Mouse (Mus musculus): ENCODE measurements at regions not wholly inside any gene's neighbourhood (a gene's known extent, or its start where the extent isn't known, plus 50 kb on each side); places are given as distances from the start of the nearest gene placed in this dataset.

DNA sequence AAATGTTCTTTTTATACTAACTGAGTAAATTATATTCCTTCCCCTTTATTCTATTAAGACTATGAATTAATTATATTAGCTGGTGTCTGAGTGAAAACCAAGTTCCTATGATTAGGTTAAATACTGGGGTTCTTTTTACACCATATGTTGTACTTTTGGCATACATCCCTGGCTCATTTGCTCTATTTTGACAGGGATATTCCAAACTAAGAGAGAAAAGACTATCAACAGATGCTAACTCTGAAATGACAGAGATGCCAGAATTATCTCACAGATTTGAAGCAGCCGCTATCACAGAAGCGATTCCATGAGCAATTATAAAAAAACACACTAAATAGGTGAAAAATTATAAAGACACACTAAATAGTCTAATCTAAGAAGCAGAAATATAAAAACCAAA is 119.0 kb upstream of the Irx4 start:
- 81% methylated on average over 2 of the region's 2 CpGs for WGBS (ENCODE audit: insufficient replicate concordance)
- no peaks in the 10 kb centered on the region for H3K27me3 ChIP-seq (ENCODE audit: control insufficient read depth, insufficient read depth, low read length)
- H3K4me1 ChIP-seq (ENCODE audit: control insufficient read depth, insufficient read depth, low read length): no peaks in the 10 kb centered on the region
- ATAC-seq (replicated peaks; ENCODE audit: insufficient number of reproducible peaks, low FRiP score, low TSS enrichment): no peak
- H3K4me3 ChIP-seq (ENCODE audit: low read depth, low read length): no peak overlapping the region
- H3K4me2 ChIP-seq: no peak overlapping the region
- H3K9ac ChIP-seq (ENCODE audit: low read depth, low read length): no peak overlapping the region
- no peaks in the 10 kb centered on the region for H3K9me3 ChIP-seq (replicated peaks; ENCODE audit: control insufficient read depth, low read length)
- no peaks in the 10 kb centered on the region for H3K36me3 ChIP-seq (ENCODE audit: control insufficient read depth, insufficient read depth, low read length)
- H3K27ac ChIP-seq (ENCODE audit: low read depth, low read length): no peak overlapping the region

DNA sequence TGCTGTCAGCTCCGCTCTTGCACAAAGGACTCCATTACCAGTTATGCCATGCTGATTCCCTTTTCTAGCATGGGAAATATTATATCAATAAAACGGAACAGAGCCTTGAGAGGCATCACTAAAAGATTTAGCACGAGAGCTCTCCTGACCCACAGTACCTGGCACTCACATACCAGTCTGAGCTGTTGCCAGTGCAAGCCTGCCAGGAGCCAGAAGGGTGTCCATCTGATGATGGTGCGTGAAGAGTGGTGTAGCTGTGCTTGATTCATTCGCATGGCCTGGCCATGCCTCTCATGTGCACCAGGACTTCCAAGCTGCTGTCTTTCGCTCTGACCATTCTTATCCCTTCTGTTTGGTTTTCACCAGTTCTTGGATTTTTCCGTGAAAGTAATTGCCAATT is 102.3 kb upstream of the Irx4 start:
- H3K9ac ChIP-seq (ENCODE audit: low read depth, low read length): no peak overlapping the region
- H3K27ac ChIP-seq (ENCODE audit: low read depth, low read length): no peak overlapping the region
- no peak for ATAC-seq (replicated peaks; ENCODE audit: insufficient number of reproducible peaks, low FRiP score, low TSS enrichment)
- H3K4me1 ChIP-seq (ENCODE audit: control insufficient read depth, insufficient read depth, low read length): peaks cover 4% of the 10 kb centered on the region; the same call in 1 of the 2 replicates
- H3K4me2 ChIP-seq: no peak overlapping the region
- WGBS (ENCODE audit: insufficient replicate concordance): 84% methylated on average over 7 of the region's 7 CpGs
- H3K9me3 ChIP-seq (replicated peaks; ENCODE audit: control insufficient read depth, low read length): no peaks in the 10 kb centered on the region
- no peaks in the 10 kb centered on the region for H3K36me3 ChIP-seq (ENCODE audit: control insufficient read depth, insufficient read depth, low read length)
- 0 out of 2 replicates have a peak, but pooled peaks cover 3% of the 10 kb centered on the region for H3K27me3 ChIP-seq (ENCODE audit: control insufficient read depth, insufficient read depth, low read length)
- no peak overlapping the region for H3K4me3 ChIP-seq (ENCODE audit: low read depth, low read length)

DNA sequence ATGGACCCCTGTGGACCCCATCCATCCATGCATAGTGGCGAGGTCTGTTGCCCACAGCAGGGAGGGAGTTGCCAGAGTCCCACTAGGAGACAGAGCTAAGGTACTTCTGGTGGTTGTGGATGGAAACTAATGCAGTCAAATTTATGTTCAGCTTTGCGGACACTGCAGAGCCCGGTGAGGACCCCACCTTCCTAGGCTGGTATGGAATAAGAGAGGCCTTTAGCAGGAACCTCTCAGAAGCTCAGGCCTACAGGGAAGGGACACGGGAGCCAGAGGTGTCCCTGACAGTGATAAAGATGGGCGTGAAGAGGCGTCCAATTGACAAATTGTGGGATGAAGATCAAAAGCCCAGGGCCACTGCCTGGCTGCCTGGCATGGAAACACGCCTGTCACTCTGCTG is 100.8 kb upstream of the Irx4 start:
- Histone ChIP-seq H3K4me2 (peak overlapping the region; percentile 65), H3K9ac (ENCODE audit: low read depth, low read length) (no peak overlapping the region), H3K36me3 (ENCODE audit: control insufficient read depth, insufficient read depth, low read length) (no peaks in the 10 kb centered on the region), H3K4me1 (ENCODE audit: control insufficient read depth, insufficient read depth, low read length) (peaks cover 4% of the 10 kb centered on the region; the same call in 1 of the 2 replicates), H3K4me3 (ENCODE audit: low read depth, low read length) (no peak overlapping the region), H3K9me3 (replicated peaks; ENCODE audit: control insufficient read depth, low read length) (no peaks in the 10 kb centered on the region), H3K27ac (ENCODE audit: low read depth, low read length) (no peak overlapping the region), H3K27me3 (ENCODE audit: control insufficient read depth, insufficient read depth, low read length) (0 out of 2 replicates have a peak, but pooled peaks cover 3% of the 10 kb centered on the region)
- ATAC-seq (replicated peaks; ENCODE audit: insufficient number of reproducible peaks, low FRiP score, low TSS enrichment): no peak
- WGBS (ENCODE audit: insufficient replicate concordance): 31% methylated on average over 7 of the region's 7 CpGs

DNA sequence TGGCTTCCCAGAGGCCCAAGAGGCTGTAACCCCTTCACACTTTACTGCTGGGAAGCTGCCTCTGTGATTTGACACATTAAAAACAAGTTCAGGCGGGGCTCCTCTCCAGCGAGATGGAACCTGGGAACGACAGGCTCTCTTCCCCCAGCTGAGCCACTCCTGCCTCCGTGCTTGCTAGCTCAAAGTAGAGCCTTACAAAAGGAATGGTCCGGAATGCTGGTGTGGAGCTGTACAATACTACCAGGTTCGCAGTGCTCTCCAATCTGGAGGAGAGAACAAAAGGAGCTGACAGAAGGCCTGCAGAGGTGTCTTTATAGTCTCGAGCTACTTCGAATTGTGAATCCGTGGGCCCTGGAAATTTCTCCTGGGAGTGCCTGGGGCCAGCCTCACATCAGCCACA is 100.4 kb upstream of the Irx4 start:
- Histone ChIP-seq H3K27me3 (ENCODE audit: control insufficient read depth, insufficient read depth, low read length) (0 out of 2 replicates have a peak, but pooled peaks cover 3% of the 10 kb centered on the region), H3K4me1 (ENCODE audit: control insufficient read depth, insufficient read depth, low read length) (peaks cover 4% of the 10 kb centered on the region; the same call in 1 of the 2 replicates), H3K36me3 (ENCODE audit: control insufficient read depth, insufficient read depth, low read length) (no peaks in the 10 kb centered on the region), H3K4me2 (peak overlapping the region; percentile 65), H3K9ac (ENCODE audit: low read depth, low read length) (peak overlapping the region; percentile 60; the same call in 1 of the 2 replicates), H3K4me3 (ENCODE audit: low read depth, low read length) (peak overlapping the region; percentile 25), H3K9me3 (replicated peaks; ENCODE audit: control insufficient read depth, low read length) (no peaks in the 10 kb centered on the region), H3K27ac (ENCODE audit: low read depth, low read length) (no peak overlapping the region)
- no peak for ATAC-seq (replicated peaks; ENCODE audit: insufficient number of reproducible peaks, low FRiP score, low TSS enrichment)
- 6% methylated on average over 9 of the region's 9 CpGs for WGBS (ENCODE audit: insufficient replicate concordance)

DNA sequence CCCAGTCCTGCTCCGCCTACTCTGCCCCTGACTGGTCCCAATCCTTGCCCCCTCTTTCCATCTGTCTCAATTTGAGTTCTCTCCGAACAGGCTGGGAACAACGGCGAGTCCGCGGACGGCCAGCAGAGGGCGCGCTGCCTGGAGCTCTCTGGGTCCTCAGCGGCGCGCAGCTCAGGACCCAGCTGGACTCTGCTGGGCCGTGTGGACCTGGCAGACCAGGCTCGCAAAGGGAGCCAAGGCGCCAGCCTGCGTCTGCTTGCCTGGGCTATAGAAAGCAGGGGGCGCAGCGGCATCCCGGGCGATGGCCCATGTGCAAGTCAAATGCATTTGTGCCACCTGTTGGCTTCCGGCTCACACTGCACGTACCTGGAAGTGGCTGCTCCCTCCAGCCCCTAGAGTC is 100.0 kb upstream of the Irx4 start:
- Histone ChIP-seq H3K9ac (ENCODE audit: low read depth, low read length) (peak overlapping the region; percentile 60; the same call in 1 of the 2 replicates), H3K27ac (ENCODE audit: low read depth, low read length) (no peak overlapping the region), H3K36me3 (ENCODE audit: control insufficient read depth, insufficient read depth, low read length) (no peaks in the 10 kb centered on the region), H3K4me1 (ENCODE audit: control insufficient read depth, insufficient read depth, low read length) (peaks cover 4% of the 10 kb centered on the region; the same call in 1 of the 2 replicates), H3K27me3 (ENCODE audit: control insufficient read depth, insufficient read depth, low read length) (0 out of 2 replicates have a peak, but pooled peaks cover 3% of the 10 kb centered on the region), H3K4me3 (ENCODE audit: low read depth, low read length) (peak overlapping the region; percentile 25), H3K4me2 (peak overlapping the region; percentile 65), H3K9me3 (replicated peaks; ENCODE audit: control insufficient read depth, low read length) (no peaks in the 10 kb centered on the region)
- WGBS (ENCODE audit: insufficient replicate concordance): under 1% methylated on average over 22 of the region's 22 CpGs
- ATAC-seq (replicated peaks; ENCODE audit: insufficient number of reproducible peaks, low FRiP score, low TSS enrichment): peak; percentile 80

DNA sequence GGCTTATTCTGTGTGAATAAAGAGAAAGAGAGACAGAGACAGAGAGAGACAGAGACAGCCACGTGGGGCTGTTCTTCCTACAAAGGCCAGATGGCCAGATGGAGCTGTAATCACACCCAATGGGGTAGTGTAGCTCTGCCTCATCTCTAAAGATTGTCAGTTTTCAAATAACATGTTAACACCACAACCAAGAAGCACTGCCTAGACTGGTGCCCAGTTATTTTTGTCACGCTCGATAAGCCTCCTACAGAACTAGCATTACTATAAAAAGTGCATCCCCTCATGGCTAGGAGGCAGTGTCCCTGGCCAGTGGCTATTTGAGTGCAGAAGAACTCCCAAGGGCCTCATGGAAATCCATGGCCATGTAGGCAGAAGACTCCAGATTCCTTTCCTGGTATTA is 90.0 kb upstream of the Irx4 start:
- H3K4me2 ChIP-seq: no peak overlapping the region
- 40% methylated on average over 3 of the region's 3 CpGs for WGBS (ENCODE audit: insufficient replicate concordance)
- no peaks in the 10 kb centered on the region for H3K27me3 ChIP-seq (ENCODE audit: control insufficient read depth, insufficient read depth, low read length)
- no peaks in the 10 kb centered on the region for H3K36me3 ChIP-seq (ENCODE audit: control insufficient read depth, insufficient read depth, low read length)
- no peaks in the 10 kb centered on the region for H3K4me1 ChIP-seq (ENCODE audit: control insufficient read depth, insufficient read depth, low read length)
- no peak overlapping the region for H3K9ac ChIP-seq (ENCODE audit: low read depth, low read length)
- H3K9me3 ChIP-seq (replicated peaks; ENCODE audit: control insufficient read depth, low read length): no peaks in the 10 kb centered on the region
- H3K27ac ChIP-seq (ENCODE audit: low read depth, low read length): no peak overlapping the region; the same call in 1 of the 2 replicates
- ATAC-seq (replicated peaks; ENCODE audit: insufficient number of reproducible peaks, low FRiP score, low TSS enrichment): 0 out of 2 replicates have a peak, but pooled peaks have one; percentile 14
- no peak overlapping the region for H3K4me3 ChIP-seq (ENCODE audit: low read depth, low read length)

DNA sequence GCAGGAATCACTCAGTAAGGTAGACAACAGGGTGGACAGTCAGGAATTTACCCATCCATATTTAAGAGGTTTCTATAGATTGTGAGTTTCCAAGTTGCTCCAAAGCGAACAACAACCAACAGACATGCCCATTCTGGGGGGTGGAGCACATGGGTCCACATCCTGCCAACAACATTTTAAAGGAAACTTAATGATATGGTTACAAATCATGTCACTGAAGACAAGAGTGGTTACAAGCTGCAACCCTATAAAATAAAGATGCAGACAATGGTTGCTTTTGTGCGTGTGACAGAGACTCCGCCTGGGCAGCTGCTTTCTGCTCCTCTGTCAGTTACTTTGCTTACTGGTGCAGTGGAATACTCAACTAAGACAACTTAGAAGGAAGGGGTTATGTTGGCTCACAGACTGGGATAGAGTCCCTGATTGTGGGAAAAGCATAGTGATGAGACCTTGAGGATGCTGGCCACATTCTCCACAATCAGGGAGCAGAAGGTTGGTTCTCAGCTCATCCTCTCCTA is 52.3 kb upstream of the Irx4 start:
- Histone ChIP-seq H3K27me3 (ENCODE audit: control insufficient read depth, insufficient read depth, low read length) (no peaks in the 10 kb centered on the region), H3K36me3 (ENCODE audit: control insufficient read depth, insufficient read depth, low read length) (no peaks in the 10 kb centered on the region), H3K9ac (ENCODE audit: low read depth, low read length) (no peak overlapping the region), H3K4me2 (no peak overlapping the region), H3K4me3 (ENCODE audit: low read depth, low read length) (no peak overlapping the region), H3K27ac (ENCODE audit: low read depth, low read length) (no peak overlapping the region), H3K4me1 (ENCODE audit: control insufficient read depth, insufficient read depth, low read length) (no peaks in the 10 kb centered on the region), H3K9me3 (replicated peaks; ENCODE audit: control insufficient read depth, low read length) (no peaks in the 10 kb centered on the region; the same call in none of the 2 replicates)
- no peak for ATAC-seq (replicated peaks; ENCODE audit: insufficient number of reproducible peaks, low FRiP score, low TSS enrichment)
- WGBS (ENCODE audit: insufficient replicate concordance): 83% methylated on average over 3 of the region's 3 CpGs
